Mouse (Mus musculus): ENCODE measurements around the gene Dner. TPM values are rescaled to one million over a fixed set of nuclear protein-coding genes. Genes with fewer than 3 reads are reported as not detected.

Gene Dner
- 0.02 TPM in 1 of 2 replicates, not detected in the other for polyA plus RNA-seq (2012)

GRCm38 (mm10) chr1:84695517-84696411 lies at the start of gene Dner:
Dner (minus strand) TSS chr1:84696221.

GRCm38 (mm10) chr1:84363967-84364366 lies 332.1 kb downstream of the Dner start, which contains the start of gene Pid1:
Pid1 (minus strand) TSS chr1:84364180.

Other genes starting within 250 kb of the Dner start
- 0.56 and 1.1 TPM in 2 replicates for gene Fbxo36, start 143.6 kb upstream of the Dner start, polyA plus RNA-seq (2012)
- 25.5 and 26.5 TPM in 2 replicates for gene Trip12, start 144.3 kb upstream of the Dner start, polyA plus RNA-seq (2012)
- not detected in 2 replicates for gene Slc16a14, start 238.9 kb upstream of the Dner start, polyA plus RNA-seq (2012)

All from megakaryocyte-erythroid progenitor cell, adult 5 weeks (primary cell).